Mouse (Mus musculus) kidney, adult 2 months (tissue): ENCODE data around the gene Gm49321. TPM values are rescaled to one million over a fixed set of nuclear protein-coding genes. Genes with fewer than 3 reads are reported as not detected.

Experiments
- DNase-seq: peaks from one replicate; pipeline ENCODE4 v3.0.0; 2021
- H3K27ac ChIP-seq: fragments of 200-500 bp; 2 replicates; pipeline ENCODE4 v1.5.1; 2012; ENCODE audit warnings: low read depth, low read length, control low read depth, inconsistent platforms; ENCODE audit not compliant: insufficient read depth
- H3K27me3 ChIP-seq: fragments of 200-500 bp; replicated peaks from 2 replicates; pipeline ENCODE4 v1.6.1; 2012; ENCODE audit warnings: mild to moderate bottlenecking, moderate library complexity, low read length, inconsistent platforms; ENCODE audit not compliant: control insufficient read depth, insufficient read depth
- H3K36me3 ChIP-seq: fragments of 200-500 bp; 2 replicates; pipeline ENCODE4 v1.6.1; 2012; ENCODE audit warnings: mild to moderate bottlenecking, moderate library complexity, low read length, inconsistent platforms; ENCODE audit not compliant: control insufficient read depth, insufficient read depth
- H3K4me1 ChIP-seq: fragments of 200-500 bp; 2 replicates; pipeline ENCODE4 v1.6.1; 2011; ENCODE audit warnings: low read length; ENCODE audit not compliant: control insufficient read depth, insufficient read depth
- H3K4me3 ChIP-seq: fragments of 200-500 bp; 2 replicates; pipeline ENCODE4 v1.5.1; 2011; ENCODE audit warnings: mild to moderate bottlenecking, low read depth, low read length, control low read depth; ENCODE audit not compliant: insufficient read depth
- CTCF ChIP-seq: fragments of 200-500 bp; conservative IDR thresholded peaks from 2 replicates; pipeline ENCODE4 v1.5.1; 2011; ENCODE audit warnings: low read depth, mild to moderate bottlenecking, control low read depth, low read length, moderate library complexity, mixed read lengths; ENCODE audit not compliant: insufficient read depth, insufficient read length
- POLR2A ChIP-seq: fragments of 200-500 bp; IDR thresholded peaks from one replicate; pipeline ENCODE4 v1.6.1; 2011; ENCODE audit warnings: low read depth, low read length, control low read depth
- WGBS: fragments of 180-500 bp; shearing (Covaris S2); methylation state at CpG from one replicate; pipeline ENCODE4 v1.1.7; 2018; 5-methylcytosine and 5-hydroxymethylcytosine counted together
- polyA plus RNA-seq: library from polyadenylated mRNA; depleted of rRNA; stranded (reverse); fragments of >200 nt; gene quantifications from 2 replicates; pipeline ENCODE4 v1.2.3, GENCODE M21; 2012

The Gm49321 gene
- polyA plus RNA-seq, 1 experiment = not detected

- 78% methylated on average over 4 of the region's 4 CpGs for WGBS
Observed at GRCm38 (mm10) chr12:73988393-73989008, 51.0 kb downstream of the Gm49321 start.

GRCm38 (mm10) chr12:73989594-73989993 is 52.1 kb downstream of the Gm49321 start:
- H3K4me3 ChIP-seq = no peak overlapping the region
- H3K27ac ChIP-seq = no peak overlapping the region
- H3K4me1 ChIP-seq = no peaks in the 10 kb centered on the region
- no peaks in the 10 kb centered on the region for H3K27me3 ChIP-seq
- DNase-seq = peak; percentile 62
- no peak for TF ChIP-seq POLR2A
- TF ChIP-seq CTCF = peak; percentile 73
- H3K36me3 ChIP-seq = no peaks in the 10 kb centered on the region

More at GRCm38 (mm10) chr12:73988393-73989008, 51.0 kb downstream of the Gm49321 start:
- H3K27ac ChIP-seq = no peak overlapping the region
- no peaks in the 10 kb centered on the region for H3K4me1 ChIP-seq
- H3K4me3 ChIP-seq = no peak overlapping the region
- no peak for TF ChIP-seq POLR2A
- TF ChIP-seq CTCF = no peak
- no peaks in the 10 kb centered on the region for H3K27me3 ChIP-seq
- no peak for DNase-seq
- H3K36me3 ChIP-seq = no peaks in the 10 kb centered on the region

GRCm38 (mm10) chr12:73996906-73997296 is 59.4 kb downstream of the Gm49321 start:
- H3K27me3 ChIP-seq = 0 out of 2 replicates have a peak, but pooled peaks cover 2% of the 10 kb centered on the region
- H3K4me1 ChIP-seq = no peaks in the 10 kb centered on the region
- TF ChIP-seq CTCF (no peak), POLR2A (no peak)
- H3K36me3 ChIP-seq = no peaks in the 10 kb centered on the region
- H3K27ac ChIP-seq = no peak overlapping the region
- WGBS = 35% methylated on average over 12 of the region's 12 CpGs
- DNase-seq = no peak
- H3K4me3 ChIP-seq = no peak overlapping the region

- Histone ChIP-seq H3K27me3 (0 out of 2 replicates have a peak, but pooled peaks cover 2% of the 10 kb centered on the region), H3K36me3 (no peaks in the 10 kb centered on the region), H3K4me1 (no peaks in the 10 kb centered on the region), H3K27ac (no peak within 1 kb of the TSS), H3K4me3 (no peak within 1 kb of the TSS)
- TF ChIP-seq POLR2A = no peak
- TF ChIP-seq CTCF = no peak
- WGBS = 2% methylated on average over 67 of the region's 67 CpGs
- no peak for DNase-seq
Observed at GRCm38 (mm10) chr12:73997297-73998127, 60.1 kb downstream of the Gm49321 start, which contains the start of gene Syt16. TSS of gene Syt16 (plus strand) at chr12:73997661.

GRCm38 (mm10) chr12:73998128-73998456 is 60.6 kb downstream of the Gm49321 start:
- no peak overlapping the region for H3K4me3 ChIP-seq
- H3K4me1 ChIP-seq = no peaks in the 10 kb centered on the region
- 0 out of 2 replicates have a peak, but pooled peaks cover 2% of the 10 kb centered on the region for H3K27me3 ChIP-seq
- no peaks in the 10 kb centered on the region for H3K36me3 ChIP-seq
- 50% methylated on average over 5 of the region's 5 CpGs for WGBS
- DNase-seq = no peak
- H3K27ac ChIP-seq = no peak overlapping the region
- TF ChIP-seq POLR2A (no peak), CTCF (no peak)

GRCm38 (mm10) chr12:74002449-74002848 is 65.0 kb downstream of the Gm49321 start:
- WGBS = 72% methylated on average over 9 of the region's 9 CpGs
- H3K4me1 ChIP-seq = no peaks in the 10 kb centered on the region

GRCm38 (mm10) chr12:74009448-74009911 is 72.0 kb downstream of the Gm49321 start:
- no peak overlapping the region for H3K4me3 ChIP-seq
- WGBS = 21% methylated on average over 8 of the region's 8 CpGs

More at GRCm38 (mm10) chr12:74002449-74002848, 65.0 kb downstream of the Gm49321 start:
- no peak for DNase-seq
- H3K27ac ChIP-seq = no peak overlapping the region
- H3K36me3 ChIP-seq = no peaks in the 10 kb centered on the region
- H3K27me3 ChIP-seq = 0 out of 2 replicates have a peak, but pooled peaks cover 2% of the 10 kb centered on the region
- H3K4me3 ChIP-seq = no peak overlapping the region
- TF ChIP-seq POLR2A = no peak
- no peak for TF ChIP-seq CTCF

More at GRCm38 (mm10) chr12:74009448-74009911, 72.0 kb downstream of the Gm49321 start:
- Histone ChIP-seq H3K4me1 (no peaks in the 10 kb centered on the region; the same call in 1 of the 2 replicates), H3K27me3 (no peaks in the 10 kb centered on the region), H3K36me3 (no peaks in the 10 kb centered on the region), H3K27ac (no peak overlapping the region)
- peak; percentile 82 for TF ChIP-seq CTCF
- TF ChIP-seq POLR2A = no peak
- peak; percentile 24 for DNase-seq
